Comparison of ENCODE assay signal across 29 mouse cellular contexts in genomic region chr8:118748041-118748604, GRCm38 (mm10).
DNase-seq lines count a peak whose midpoint lies in the region; ATAC-seq and TF ChIP-seq lines count a peak whose summit lies in the region.
"Had no signal": no experiment of that assay in that cellular context is flagged by ENCODE, and none has a peak within 500 bp of the region (broad histone marks: within the 10 kb centered on the region; RNA-seq: fewer than 3 reads in every experiment).

No protein-coding gene starts in this region.

- 0 out of 2 replicates have a peak overlapping the region, but pooled peaks have one; percentile 17 for H3K27ac ChIP-seq in midbrain, embryonic 13.5 days
- no peak overlapping the region for H3K27ac ChIP-seq in midbrain, embryonic 10.5 days (replicated peaks)
- peak overlapping the region; percentile 27; the same call in 1 of the 2 replicates for H3K27ac ChIP-seq in midbrain, embryonic 15.5 days
- H3K27ac ChIP-seq in liver, postnatal 0 days (ENCODE audit: low read depth): no peak overlapping the region
- H3K27ac ChIP-seq: embryonic facial prominence, embryonic 13.5 days; embryonic facial prominence, embryonic 15.5 days; forebrain, embryonic 10.5 days; forebrain, embryonic 12.5 days had no signal

- H3K4me2 ChIP-seq in midbrain, embryonic 13.5 days (replicated peaks): no peak overlapping the region
- peak overlapping the region; percentile 29 for H3K4me2 ChIP-seq in midbrain, embryonic 15.5 days
- H3K4me2 ChIP-seq in liver, postnatal 0 days (ENCODE audit: low read depth, low read length): no peak overlapping the region
- H3K4me2 ChIP-seq: embryonic facial prominence, embryonic 13.5 days; embryonic facial prominence, embryonic 15.5 days; forebrain, embryonic 12.5 days had no signal

- intact Hi-C loops in heart, postnatal 25 days (cut with DNase I): no loop called here

- WGBS in midbrain, embryonic 13.5 days: 66% methylated on average over 21 of the region's 21 CpGs
- WGBS in midbrain, embryonic 10.5 days: 93% methylated on average over 21 of the region's 21 CpGs
- WGBS in midbrain, embryonic 15.5 days: 52% methylated on average over 21 of the region's 21 CpGs
- 91% methylated on average over 21 of the region's 21 CpGs for WGBS in liver, postnatal 0 days (ENCODE audit: insufficient replicate concordance)

- DNase-seq in heart, adult 11 months: peak; percentile 77
- DNase-seq in heart, postnatal 25 days (ENCODE audit: low spot score): no peak
- DNase-seq in midbrain, embryonic 10.5 days (ENCODE audit: low spot score): no peak
- DNase-seq in brain, embryonic 14.5 days (ENCODE audit: low read depth): peak; percentile 70
- no peak for DNase-seq in liver, postnatal 0 days
- no peak for DNase-seq in B cell, adult 2 months
- DNase-seq: adrenal gland, adult 8-10 months; adrenal gland, postnatal 14 days; adrenal gland, postnatal 36 days; cerebellum, adult 11 months; cerebellum, adult 18-20 months; cerebellum, adult 8-10 months; cerebellum, adult 9-11 months; cerebellum, postnatal 14 days; cerebellum, postnatal 36 days; embryo, embryonic 11 days had no signal

- no peak for TF ChIP-seq EP300 in liver, postnatal 0 days (IDR thresholded peaks at IDR 0.05; ENCODE audit: low read depth)

- no peak overlapping the region for H3K9ac ChIP-seq in midbrain, embryonic 13.5 days (replicated peaks)
- H3K9ac ChIP-seq in midbrain, embryonic 15.5 days: no peak overlapping the region
- H3K9ac ChIP-seq in liver, postnatal 0 days (replicated peaks): no peak overlapping the region
- H3K9ac ChIP-seq: embryonic facial prominence, embryonic 13.5 days; embryonic facial prominence, embryonic 15.5 days; forebrain, embryonic 12.5 days had no signal

- no peaks in the 10 kb centered on the region for H3K36me3 ChIP-seq in midbrain, embryonic 13.5 days
- H3K36me3 ChIP-seq in midbrain, embryonic 10.5 days: no peaks in the 10 kb centered on the region
- H3K36me3 ChIP-seq in midbrain, embryonic 15.5 days (replicated peaks): no peaks in the 10 kb centered on the region
- H3K36me3 ChIP-seq in liver, postnatal 0 days (replicated peaks; ENCODE audit: insufficient read depth, low read length): no peaks in the 10 kb centered on the region
- H3K36me3 ChIP-seq: embryonic facial prominence, embryonic 13.5 days; embryonic facial prominence, embryonic 15.5 days; forebrain, embryonic 10.5 days; forebrain, embryonic 12.5 days; G1E had no signal

- no peak for TF ChIP-seq POLR2A in brain, embryonic 14.5 days (IDR thresholded peaks at IDR 0.05; ENCODE audit: borderline replicate concordance, extremely low read depth, insufficient read depth, insufficient read length, poor library complexity, severe bottlenecking)

- H3K4me1 ChIP-seq in midbrain, embryonic 13.5 days (replicated peaks): no peaks in the 10 kb centered on the region
- H3K4me1 ChIP-seq in midbrain, embryonic 10.5 days: no peaks in the 10 kb centered on the region
- H3K4me1 ChIP-seq in midbrain, embryonic 15.5 days: 0 out of 2 replicates have a peak, but pooled peaks cover 3% of the 10 kb centered on the region
- no peaks in the 10 kb centered on the region for H3K4me1 ChIP-seq in liver, postnatal 0 days (ENCODE audit: insufficient read depth)
- H3K4me1 ChIP-seq: embryonic facial prominence, embryonic 13.5 days; embryonic facial prominence, embryonic 15.5 days; forebrain, embryonic 10.5 days; forebrain, embryonic 12.5 days had no signal

- H3K27me3 ChIP-seq in midbrain, embryonic 13.5 days: no peaks in the 10 kb centered on the region
- no peaks in the 10 kb centered on the region for H3K27me3 ChIP-seq in midbrain, embryonic 10.5 days (ENCODE audit: low read depth, poor library complexity, severe bottlenecking)
- H3K27me3 ChIP-seq in midbrain, embryonic 15.5 days (replicated peaks): no peaks in the 10 kb centered on the region
- H3K27me3 ChIP-seq in liver, postnatal 0 days (ENCODE audit: insufficient read depth, low read length): no peaks in the 10 kb centered on the region
- H3K27me3 ChIP-seq: CH12.LX; embryonic facial prominence, embryonic 13.5 days; embryonic facial prominence, embryonic 15.5 days; forebrain, embryonic 12.5 days; Patski had no signal

- H3K4me3 ChIP-seq in midbrain, embryonic 13.5 days (replicated peaks): no peak overlapping the region
- H3K4me3 ChIP-seq in midbrain, embryonic 10.5 days: no peak overlapping the region
- no peak overlapping the region for H3K4me3 ChIP-seq in midbrain, embryonic 15.5 days
- no peak overlapping the region for H3K4me3 ChIP-seq in liver, postnatal 0 days (ENCODE audit: low read depth, low read length)
- H3K4me3 ChIP-seq: embryonic facial prominence, embryonic 13.5 days; embryonic facial prominence, embryonic 15.5 days; erythroblast, embryonic 14.5 days; forebrain, embryonic 10.5 days; forebrain, embryonic 12.5 days had no signal

- TF ChIP-seq CTCF in brain, embryonic 14.5 days (IDR thresholded peaks at IDR 0.05; ENCODE audit: borderline replicate concordance, extremely low read depth, insufficient read depth, insufficient read length): no peak
- no peak for TF ChIP-seq CTCF in liver, postnatal 0 days (IDR thresholded peaks at IDR 0.05; ENCODE audit: low read depth)

- ATAC-seq in midbrain, embryonic 13.5 days: peak; percentile 45; the same call in 1 of the 2 replicates
- ATAC-seq in midbrain, embryonic 15.5 days (replicated peaks): peak; percentile 56
- no peak for ATAC-seq in liver, postnatal 0 days
- ATAC-seq: activated CD4-positive, CD25-positive, alpha-beta regulatory T cell, adult 4 months; CD4-positive, CD25-positive, alpha-beta regulatory T cell, adult 4 months; forebrain, embryonic 16.5 days; Patski had no signal

- H3K9me3 ChIP-seq in midbrain, embryonic 13.5 days: no peaks in the 10 kb centered on the region
- H3K9me3 ChIP-seq in midbrain, embryonic 10.5 days (replicated peaks): no peaks in the 10 kb centered on the region
- H3K9me3 ChIP-seq in midbrain, embryonic 15.5 days: no peaks in the 10 kb centered on the region
- peaks cover 4% of the 10 kb centered on the region; the same call in 1 of the 2 replicates for H3K9me3 ChIP-seq in liver, postnatal 0 days (ENCODE audit: low read length)
- H3K9me3 ChIP-seq: embryonic facial prominence, embryonic 13.5 days; embryonic facial prominence, embryonic 15.5 days; forebrain, embryonic 10.5 days; forebrain, embryonic 12.5 days had no signal

Comparison
In these comparisons a context has a peak if more than half of its experiments do, and no peak if none do; other contexts are left out.
1. DNase-seq: peak in heart, adult 11 months (single experiment) and brain, embryonic 14.5 days (single experiment); none in heart, postnatal 25 days (single experiment), midbrain, embryonic 10.5 days (single experiment), liver, postnatal 0 days (single experiment) and B cell, adult 2 months (0 of 2).
2. H3K27ac ChIP-seq: peak in midbrain, embryonic 13.5 days (single experiment) and midbrain, embryonic 15.5 days (single experiment); none in midbrain, embryonic 10.5 days (single experiment) and liver, postnatal 0 days (single experiment).